Mouse (Mus musculus): ENCODE measurements around the gene Slc41a1. TPM values are rescaled to one million over a fixed set of nuclear protein-coding genes. Genes with fewer than 3 reads are reported as not detected.

The Slc41a1 gene
- polyA plus RNA-seq, 1 experiment from 2014 or later, result 16.0 TPM

- 47% methylated on average over 2 of the region's 2 CpGs for WGBS
- Histone ChIP-seq H3K9me3 (ENCODE audit: low read length) (no peaks in the 10 kb centered on the region), H3K4me3 (ENCODE audit: low read length) (no peak overlapping the region), H3K9ac (replicated peaks; ENCODE audit: low read length) (no peak overlapping the region), H3K36me3 (ENCODE audit: insufficient read depth, low read length) (peaks cover 38% of the 10 kb centered on the region), H3K27me3 (ENCODE audit: insufficient read depth, low read length) (no peaks in the 10 kb centered on the region), H3K27ac (ENCODE audit: low read length) (no peak overlapping the region), H3K4me2 (replicated peaks; ENCODE audit: low read depth, low read length) (no peak overlapping the region), H3K4me1 (ENCODE audit: insufficient read depth, low read length) (no peaks in the 10 kb centered on the region)
- no peak for ATAC-seq (ENCODE audit: low FRiP score, low TSS enrichment)
Measured at GRCm38 (mm10) chr1:131839279-131839678, 12.0 kb downstream of the Slc41a1 start.

- Histone ChIP-seq H3K4me1 (ENCODE audit: insufficient read depth, low read length) (no peaks in the 10 kb centered on the region), H3K4me3 (ENCODE audit: low read length) (no peak overlapping the region), H3K9me3 (ENCODE audit: low read length) (no peaks in the 10 kb centered on the region), H3K4me2 (replicated peaks; ENCODE audit: low read depth, low read length) (no peak overlapping the region), H3K36me3 (ENCODE audit: insufficient read depth, low read length) (peaks cover 57% of the 10 kb centered on the region), H3K9ac (replicated peaks; ENCODE audit: low read length) (no peak overlapping the region), H3K27me3 (ENCODE audit: insufficient read depth, low read length) (no peaks in the 10 kb centered on the region), H3K27ac (ENCODE audit: low read length) (no peak overlapping the region)
- no peak for ATAC-seq (ENCODE audit: low FRiP score, low TSS enrichment)
- WGBS, result 83% methylated on average over 4 of the region's 4 CpGs
Measured at GRCm38 (mm10) chr1:131842221-131842620, 14.9 kb downstream of the Slc41a1 start.

GRCm38 (mm10) chr1:131843758-131844157, 16.5 kb downstream of the Slc41a1 start:
- no peaks in the 10 kb centered on the region for H3K27me3 ChIP-seq (ENCODE audit: insufficient read depth, low read length)
- no peak overlapping the region for H3K4me2 ChIP-seq (replicated peaks; ENCODE audit: low read depth, low read length)
- no peaks in the 10 kb centered on the region for H3K9me3 ChIP-seq (ENCODE audit: low read length)
- no peaks in the 10 kb centered on the region for H3K4me1 ChIP-seq (ENCODE audit: insufficient read depth, low read length)
- peaks cover 57% of the 10 kb centered on the region for H3K36me3 ChIP-seq (ENCODE audit: insufficient read depth, low read length)
- H3K27ac ChIP-seq (ENCODE audit: low read length), result no peak overlapping the region
- no peak overlapping the region for H3K9ac ChIP-seq (replicated peaks; ENCODE audit: low read length)
- H3K4me3 ChIP-seq (ENCODE audit: low read length), result no peak overlapping the region
- WGBS, result 96% methylated on average over 10 of the region's 10 CpGs
- no peak for ATAC-seq (ENCODE audit: low FRiP score, low TSS enrichment)

- no peak for ATAC-seq (ENCODE audit: low FRiP score, low TSS enrichment)
Measured at GRCm38 (mm10) chr1:131844883-131845282, 17.6 kb downstream of the Slc41a1 start.

GRCm38 (mm10) chr1:131846255-131846654, 19.0 kb downstream of the Slc41a1 start:
- no peak overlapping the region for H3K27ac ChIP-seq (ENCODE audit: low read length)
- H3K27me3 ChIP-seq (ENCODE audit: insufficient read depth, low read length), result no peaks in the 10 kb centered on the region
- no peaks in the 10 kb centered on the region; the same call in 1 of the 2 replicates for H3K4me1 ChIP-seq (ENCODE audit: insufficient read depth, low read length)
- peaks cover 47% of the 10 kb centered on the region for H3K36me3 ChIP-seq (ENCODE audit: insufficient read depth, low read length)
- no peak overlapping the region for H3K9ac ChIP-seq (replicated peaks; ENCODE audit: low read length)
- no peaks in the 10 kb centered on the region for H3K9me3 ChIP-seq (ENCODE audit: low read length)
- WGBS, result 85% methylated on average over 5 of the region's 5 CpGs
- H3K4me3 ChIP-seq (ENCODE audit: low read length), result no peak overlapping the region
- no peak overlapping the region for H3K4me2 ChIP-seq (replicated peaks; ENCODE audit: low read depth, low read length)
- no peak for ATAC-seq (ENCODE audit: low FRiP score, low TSS enrichment)

More at GRCm38 (mm10) chr1:131844883-131845282, 17.6 kb downstream of the Slc41a1 start:
- 84% methylated on average over 8 of the region's 8 CpGs for WGBS
- Histone ChIP-seq H3K4me3 (ENCODE audit: low read length) (no peak overlapping the region), H3K9me3 (ENCODE audit: low read length) (no peaks in the 10 kb centered on the region), H3K36me3 (ENCODE audit: insufficient read depth, low read length) (peaks cover 57% of the 10 kb centered on the region), H3K27me3 (ENCODE audit: insufficient read depth, low read length) (no peaks in the 10 kb centered on the region), H3K9ac (replicated peaks; ENCODE audit: low read length) (no peak overlapping the region), H3K4me1 (ENCODE audit: insufficient read depth, low read length) (no peaks in the 10 kb centered on the region), H3K27ac (ENCODE audit: low read length) (no peak overlapping the region), H3K4me2 (replicated peaks; ENCODE audit: low read depth, low read length) (no peak overlapping the region)

GRCm38 (mm10) chr1:131861811-131862210, 34.5 kb downstream of the Slc41a1 start:
- Histone ChIP-seq H3K4me3 (ENCODE audit: low read length) (no peak overlapping the region), H3K9ac (replicated peaks; ENCODE audit: low read length) (no peak overlapping the region), H3K36me3 (ENCODE audit: insufficient read depth, low read length) (no peaks in the 10 kb centered on the region), H3K27ac (ENCODE audit: low read length) (no peak overlapping the region), H3K4me2 (replicated peaks; ENCODE audit: low read depth, low read length) (no peak overlapping the region), H3K4me1 (ENCODE audit: insufficient read depth, low read length) (no peaks in the 10 kb centered on the region), H3K9me3 (ENCODE audit: low read length) (no peaks in the 10 kb centered on the region), H3K27me3 (ENCODE audit: insufficient read depth, low read length) (no peaks in the 10 kb centered on the region)
- no peak for ATAC-seq (ENCODE audit: low FRiP score, low TSS enrichment)
- WGBS, result 73% methylated on average over 4 of the region's 4 CpGs

GRCm38 (mm10) chr1:131865596-131865995, 38.3 kb downstream of the Slc41a1 start:
- Histone ChIP-seq H3K36me3 (ENCODE audit: insufficient read depth, low read length) (no peaks in the 10 kb centered on the region), H3K4me2 (replicated peaks; ENCODE audit: low read depth, low read length) (no peak overlapping the region), H3K4me1 (ENCODE audit: insufficient read depth, low read length) (peaks cover 5% of the 10 kb centered on the region), H3K27ac (ENCODE audit: low read length) (no peak overlapping the region), H3K9ac (replicated peaks; ENCODE audit: low read length) (no peak overlapping the region), H3K27me3 (ENCODE audit: insufficient read depth, low read length) (no peaks in the 10 kb centered on the region; the same call in 1 of the 2 replicates), H3K4me3 (ENCODE audit: low read length) (no peak overlapping the region), H3K9me3 (ENCODE audit: low read length) (no peaks in the 10 kb centered on the region)
- no peak for ATAC-seq (ENCODE audit: low FRiP score, low TSS enrichment)
- WGBS, result 77% methylated on average over 5 of the region's 5 CpGs

GRCm38 (mm10) chr1:131866304-131866999, 39.2 kb downstream of the Slc41a1 start:
- Histone ChIP-seq H3K27me3 (ENCODE audit: insufficient read depth, low read length) (no peaks in the 10 kb centered on the region; the same call in 1 of the 2 replicates), H3K4me2 (replicated peaks; ENCODE audit: low read depth, low read length) (peak overlapping the region; percentile 86; the same call in 1 of the 2 replicates), H3K9ac (replicated peaks; ENCODE audit: low read length) (no peak overlapping the region), H3K9me3 (ENCODE audit: low read length) (no peaks in the 10 kb centered on the region), H3K4me3 (ENCODE audit: low read length) (peak overlapping the region; percentile 75), H3K27ac (ENCODE audit: low read length) (no peak overlapping the region), H3K36me3 (ENCODE audit: insufficient read depth, low read length) (no peaks in the 10 kb centered on the region), H3K4me1 (ENCODE audit: insufficient read depth, low read length) (peaks cover 5% of the 10 kb centered on the region)
- no peak for ATAC-seq (ENCODE audit: low FRiP score, low TSS enrichment)
- 65% methylated on average over 6 of the region's 6 CpGs for WGBS

- Histone ChIP-seq H3K27ac (ENCODE audit: low read length) (peak within 1 kb of the TSS; percentile 42; the same call in 1 of the 2 replicates), H3K9me3 (ENCODE audit: low read length) (no peaks in the 10 kb centered on the region), H3K27me3 (ENCODE audit: insufficient read depth, low read length) (no peaks in the 10 kb centered on the region; the same call in 1 of the 2 replicates), H3K9ac (replicated peaks; ENCODE audit: low read length) (peak within 1 kb of the TSS; percentile 78), H3K4me3 (ENCODE audit: low read length) (peak within 1 kb of the TSS; percentile 75), H3K4me2 (replicated peaks; ENCODE audit: low read depth, low read length) (peak within 1 kb of the TSS; percentile 86), H3K4me1 (ENCODE audit: insufficient read depth, low read length) (peaks cover 5% of the 10 kb centered on the region), H3K36me3 (ENCODE audit: insufficient read depth, low read length) (peaks cover 2% of the 10 kb centered on the region; the same call in 1 of the 2 replicates)
- ATAC-seq (ENCODE audit: low FRiP score, low TSS enrichment), result peak; percentile 99
- WGBS, result under 1% methylated on average over 46 of the region's 46 CpGs
Measured at GRCm38 (mm10) chr1:131867093-131867945, 40.0 kb downstream of the Slc41a1 start, which contains the start of gene Rab29. TSS of gene Rab29 (plus strand) at chr1:131867224.

All from kidney, embryonic 16.5 days (tissue).